Mouse (Mus musculus) MEL (cell line): ENCODE measurements at regions not wholly inside any gene's neighbourhood (a gene's known extent, or its start where the extent isn't known, plus 50 kb on each side); places are given as distances from the start of the nearest gene placed in this dataset.

Experiments used
- DNase-seq: peaks from one replicate; pipeline ENCODE4 v3.0.0; 2011; ENCODE audit warnings: low read depth, low spot score
- H3K27ac ChIP-seq: 2 replicates; pipeline ENCODE4 v1.5.1; 2012; ENCODE audit warnings: low read depth, mild to moderate bottlenecking, control low read depth, low read length, moderate library complexity; ENCODE audit not compliant: control insufficient read depth
- H3K27me3 ChIP-seq, 2 experiments: fragments of 150-350 bp in 1 of 2; sonication (generic) in 1 of 2; 2 replicates each; pipeline ENCODE4 v1.6.1; 2012; ENCODE audit warnings: low read length in 2 of 2, mild to moderate bottlenecking in 2 of 2, improper control_type of control experiment in 1 of 2, moderate library complexity in 1 of 2; ENCODE audit not compliant: insufficient read depth in 2 of 2, control insufficient read depth in 1 of 2
- H3K36me3 ChIP-seq, 2 experiments: 2 replicates each; pipeline ENCODE4 v1.6.1; 2012 to 2014; ENCODE audit warnings: low read length in 2 of 2, improper control_type of control experiment in 1 of 2, inconsistent platforms in 1 of 2, mild to moderate bottlenecking in 1 of 2; ENCODE audit not compliant: insufficient read depth in 2 of 2, control insufficient read depth in 1 of 2
- H3K4me1 ChIP-seq, 2 experiments: fragments of 150-350 bp in 1 of 2; sonication (generic) in 1 of 2; 2 replicates each; pipeline ENCODE4 v1.6.1; 2012; ENCODE audit warnings: low read length in 2 of 2, improper control_type of control experiment in 1 of 2, mild to moderate bottlenecking in 1 of 2; ENCODE audit not compliant: insufficient read depth in 2 of 2, control insufficient read depth in 1 of 2
- H3K4me3 ChIP-seq, 2 experiments: fragments of 150-350 bp in 1 of 2; sonication (generic) in 1 of 2; 2 replicates each; pipeline ENCODE4 v1.5.1; 2012; ENCODE audit warnings: low read depth in 2 of 2, low read length in 2 of 2, mild to moderate bottlenecking in 2 of 2, moderate library complexity in 2 of 2, control low read depth in 1 of 2, improper control_type of control experiment in 1 of 2; ENCODE audit not compliant: control insufficient read depth in 1 of 2, insufficient read depth in 1 of 2
- H3K79me2 ChIP-seq: 2 replicates; pipeline ENCODE4 v1.6.1; 2012; ENCODE audit warnings: mild to moderate bottlenecking, low read length, moderate library complexity; ENCODE audit not compliant: control insufficient read depth, poor library complexity, insufficient read depth
- H3K9ac ChIP-seq: 2 replicates; pipeline ENCODE4 v1.6.1; 2012; ENCODE audit warnings: low read depth, mild to moderate bottlenecking, control low read depth, low read length, moderate library complexity; ENCODE audit not compliant: control insufficient read depth, poor library complexity, severe bottlenecking
- H3K9me3 ChIP-seq: fragments of 150-350 bp; sonication (generic); replicated peaks from 2 replicates; pipeline ENCODE4 v1.6.1; 2012; ENCODE audit warnings: mild to moderate bottlenecking, low read length, improper control_type of control experiment, moderate library complexity; ENCODE audit not compliant: insufficient read depth
- CHD1 ChIP-seq: IDR thresholded peaks from 2 replicates; pipeline ENCODE4 v1.6.1; 2012; ENCODE audit warnings: low read depth, mild to moderate bottlenecking, inconsistent platforms, low read length, improper control_type of control experiment
- CHD2 ChIP-seq: IDR thresholded peaks from 2 replicates; pipeline ENCODE4 v1.6.1; 2011; ENCODE audit warnings: low read length, improper control_type of control experiment
- CTCF ChIP-seq, 3 experiments: IDR thresholded peaks in 2 of 3; conservative IDR thresholded peaks in 1 of 3; 2 replicates each; pipeline ENCODE4 v1.5.1; 2011 to 2012; ENCODE audit warnings: low read length in 3 of 3, low read depth in 2 of 3, mild to moderate bottlenecking in 2 of 3, improper control_type of control experiment in 1 of 3, inconsistent platforms in 1 of 3, mixed read lengths in 1 of 3, moderate library complexity in 1 of 3; ENCODE audit not compliant: control insufficient read depth in 1 of 3, insufficient read depth in 1 of 3, poor library complexity in 1 of 3, severe bottlenecking in 1 of 3
- E2F4 ChIP-seq: IDR thresholded peaks from 2 replicates; pipeline ENCODE4 v1.6.1; 2011; ENCODE audit warnings: low read depth, low read length, improper control_type of control experiment, borderline replicate concordance
- ELF1 ChIP-seq: IDR thresholded peaks from 2 replicates; pipeline ENCODE4 v1.6.1; 2014; ENCODE audit warnings: low read depth, mild to moderate bottlenecking, inconsistent platforms, low read length, improper control_type of control experiment, moderate library complexity
- ETS1 ChIP-seq: IDR thresholded peaks from 2 replicates; pipeline ENCODE4 v1.6.1; 2012; ENCODE audit warnings: low read depth, mild to moderate bottlenecking, inconsistent platforms, low read length, improper control_type of control experiment, moderate library complexity
- GABPA ChIP-seq: IDR thresholded peaks from 2 replicates; pipeline ENCODE4 v1.6.1; 2012; ENCODE audit warnings: low read depth, mild to moderate bottlenecking, inconsistent platforms, low read length, improper control_type of control experiment, moderate library complexity
- GATA1 ChIP-seq: IDR thresholded peaks from 2 replicates; pipeline ENCODE4 v1.6.1; 2011; ENCODE audit warnings: low read depth, low read length, improper control_type of control experiment
- JUND ChIP-seq: IDR thresholded peaks from 2 replicates; pipeline ENCODE4 v1.6.1; 2011; ENCODE audit warnings: low read depth, mild to moderate bottlenecking, improper control_type of control experiment, low read length
- KAT2A ChIP-seq: conservative IDR thresholded peaks from 2 replicates; pipeline ENCODE4 v1.6.1; 2012; ENCODE audit warnings: low read depth, low read length, improper control_type of control experiment, inconsistent platforms
- MAX ChIP-seq: IDR thresholded peaks from 2 replicates; pipeline ENCODE4 v1.6.1; 2011; ENCODE audit warnings: low read length, improper control_type of control experiment
- MAZ ChIP-seq: IDR thresholded peaks from 2 replicates; pipeline ENCODE4 v1.6.1; 2012; ENCODE audit warnings: low read depth, mild to moderate bottlenecking, inconsistent platforms, low read length, improper control_type of control experiment
- MEF2A ChIP-seq: IDR thresholded peaks from 2 replicates; pipeline ENCODE4 v1.6.1; 2014; ENCODE audit warnings: low read depth, mild to moderate bottlenecking, inconsistent platforms, low read length, improper control_type of control experiment; ENCODE audit not compliant: poor library complexity, insufficient replicate concordance, severe bottlenecking; ENCODE audit errors: extremely low read depth
- MXI1 ChIP-seq: IDR thresholded peaks from 2 replicates; pipeline ENCODE4 v1.6.1; 2011; ENCODE audit warnings: mild to moderate bottlenecking, low read depth, low read length, improper control_type of control experiment
- MYB ChIP-seq: IDR thresholded peaks from 2 replicates; pipeline ENCODE4 v1.6.1; 2011; ENCODE audit warnings: mild to moderate bottlenecking, low read depth, low read length, improper control_type of control experiment
- MYC ChIP-seq: IDR thresholded peaks from 2 replicates; pipeline ENCODE4 v1.6.1; 2011; ENCODE audit warnings: low read depth, mild to moderate bottlenecking, low read length, improper control_type of control experiment, moderate library complexity
- NELFE ChIP-seq: IDR thresholded peaks from 2 replicates; pipeline ENCODE4 v1.6.1; 2011; ENCODE audit warnings: low read depth, low read length, improper control_type of control experiment
- NRF1 ChIP-seq: IDR thresholded peaks from 2 replicates; pipeline ENCODE4 v1.6.1; 2014; ENCODE audit warnings: low read depth, mild to moderate bottlenecking, inconsistent platforms, low read length, improper control_type of control experiment, moderate library complexity; ENCODE audit not compliant: poor library complexity, insufficient read depth, severe bottlenecking
- POLR2A ChIP-seq, 2 experiments: IDR thresholded peaks; 2 replicates each; pipeline ENCODE4 v1.6.1; 2011 to 2012; ENCODE audit warnings: low read length in 2 of 2, mild to moderate bottlenecking in 2 of 2, control low read depth in 1 of 2, improper control_type of control experiment in 1 of 2, low read depth in 1 of 2, moderate library complexity in 1 of 2; ENCODE audit not compliant: control insufficient read depth in 1 of 2, insufficient read depth in 1 of 2, poor library complexity in 1 of 2
- POLR2AphosphoS5 ChIP-seq: IDR thresholded peaks from 2 replicates; pipeline ENCODE4 v1.6.1; 2012; ENCODE audit warnings: low read depth, borderline replicate concordance, mild to moderate bottlenecking, inconsistent platforms, low read length, moderate library complexity, mixed read lengths
- RAD21 ChIP-seq: IDR thresholded peaks from 2 replicates; pipeline ENCODE4 v1.6.1; 2011; ENCODE audit warnings: mild to moderate bottlenecking, low read depth, low read length, improper control_type of control experiment
- RCOR1 ChIP-seq: IDR thresholded peaks from 2 replicates; pipeline ENCODE4 v1.6.1; 2012; ENCODE audit warnings: low read depth, mild to moderate bottlenecking, inconsistent platforms, low read length, improper control_type of control experiment
- SIN3A ChIP-seq: IDR thresholded peaks from 2 replicates; pipeline ENCODE4 v1.6.1; 2012; ENCODE audit warnings: low read length, improper control_type of control experiment, inconsistent platforms
- TAL1 ChIP-seq: IDR thresholded peaks from 2 replicates; pipeline ENCODE4 v1.6.1; 2012; ENCODE audit warnings: mild to moderate bottlenecking, inconsistent platforms, low read length, moderate library complexity, mixed read lengths
- TCF12 ChIP-seq: IDR thresholded peaks from 2 replicates; pipeline ENCODE4 v1.6.1; 2014; ENCODE audit warnings: low read depth, mild to moderate bottlenecking, inconsistent platforms, low read length, improper control_type of control experiment, moderate library complexity
- USF2 ChIP-seq, 2 experiments: IDR thresholded peaks; 2 replicates each; pipeline ENCODE4 v1.6.1; 2011 to 2012; ENCODE audit warnings: improper control_type of control experiment in 2 of 2, low read length in 2 of 2, borderline replicate concordance in 1 of 2, inconsistent platforms in 1 of 2, low read depth in 1 of 2, mild to moderate bottlenecking in 1 of 2; ENCODE audit not compliant: insufficient read depth in 1 of 2
- ZC3H11A ChIP-seq: IDR thresholded peaks from 2 replicates; pipeline ENCODE4 v1.6.1; 2012; ENCODE audit warnings: low read depth, mild to moderate bottlenecking, inconsistent platforms, low read length, improper control_type of control experiment
- ZNF384 ChIP-seq: IDR thresholded peaks from 2 replicates; pipeline ENCODE4 v1.6.1; 2012; ENCODE audit warnings: low read depth, mild to moderate bottlenecking, inconsistent platforms, low read length, improper control_type of control experiment

- H3K79me2 ChIP-seq: no peaks in the 10 kb centered on the region
- no peak for DNase-seq
- H3K27me3 ChIP-seq: no peaks in the 10 kb centered on the region
- H3K9ac ChIP-seq: no peak overlapping the region
- no peaks in the 10 kb centered on the region for H3K4me1 ChIP-seq
- no peaks in the 10 kb centered on the region for H3K36me3 ChIP-seq
- no peak overlapping the region for H3K27ac ChIP-seq
- H3K9me3 ChIP-seq: no peaks in the 10 kb centered on the region
- H3K4me3 ChIP-seq: no peak overlapping the region
- TF ChIP-seq MYB (no peak), NRF1 (no peak), MAZ (no peak), MEF2A (no peak), POLR2AphosphoS5 (no peak), RAD21 (no peak), MXI1 (no peak), ZC3H11A (no peak), MYC (no peak), KAT2A (no peak), TAL1 (no peak)
- TF ChIP-seq, all 39 proteins: peak for 0
Measured at GRCm38 (mm10) chr10:68373875-68374274, 95.3 kb upstream of the Arid5b start.

GRCm38 (mm10) chr10:68371785-68372184 is 93.2 kb upstream of the Arid5b start:
- no peaks in the 10 kb centered on the region for H3K79me2 ChIP-seq
- no peak for TF ChIP-seq MXI1
- no peak for TF ChIP-seq JUND
- H3K27me3 ChIP-seq: no peaks in the 10 kb centered on the region
- H3K27ac ChIP-seq: no peak overlapping the region
- H3K4me1 ChIP-seq: no peaks in the 10 kb centered on the region
- H3K36me3 ChIP-seq: no peaks in the 10 kb centered on the region
- no peak for DNase-seq
- H3K4me3 ChIP-seq: no peak overlapping the region
- no peak overlapping the region for H3K9ac ChIP-seq
- H3K9me3 ChIP-seq: no peaks in the 10 kb centered on the region

DNA sequence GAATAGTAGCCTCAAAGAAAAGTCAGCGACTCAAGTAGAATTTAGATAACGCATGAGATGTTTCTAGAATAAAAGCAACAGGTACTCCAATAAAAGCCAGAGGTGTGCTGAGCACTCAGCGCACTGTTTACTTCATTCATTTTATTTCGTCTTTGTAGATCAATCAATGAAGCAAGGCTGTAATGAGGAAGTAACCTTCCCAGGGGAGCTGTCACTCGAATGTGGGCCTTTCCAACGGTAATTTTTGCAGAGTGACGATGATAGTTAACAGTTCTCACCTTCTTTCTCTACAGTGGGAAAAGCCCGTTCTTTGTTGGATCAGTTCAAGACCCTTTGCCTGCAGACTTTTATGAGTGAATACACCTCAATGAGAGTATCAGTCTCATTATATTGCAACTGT is 92.4 kb upstream of the Arid5b start:
- H3K9ac ChIP-seq: no peak overlapping the region
- no peaks in the 10 kb centered on the region for H3K79me2 ChIP-seq
- H3K27ac ChIP-seq: no peak overlapping the region
- H3K4me1 ChIP-seq: no peaks in the 10 kb centered on the region
- H3K9me3 ChIP-seq: no peaks in the 10 kb centered on the region
- H3K36me3 ChIP-seq: no peaks in the 10 kb centered on the region
- H3K4me3 ChIP-seq: no peak overlapping the region
- no peak for DNase-seq
- TF ChIP-seq TCF12 (no peak), GATA1 (no peak), SIN3A (no peak), RCOR1 (no peak), CTCF (IDR thresholded peaks at IDR 0.05 in 2 of 3, conservative IDR thresholded peaks at IDR 0.05 in 1 of 3; ENCODE audit: control insufficient read depth in 1 of 3, insufficient read depth in 1 of 3, low read depth in 2 of 3, low read length in 3 of 3, poor library complexity in 1 of 3, severe bottlenecking in 1 of 3) (no peak), MAZ (no peak), MAX (no peak), ETS1 (no peak), CHD2 (no peak), ZC3H11A (no peak), ELF1 (no peak), NELFE (no peak), ZNF384 (no peak), GABPA (no peak), USF2 (IDR thresholded peaks at IDR 0.05; ENCODE audit: borderline replicate concordance in 1 of 2, insufficient read depth in 1 of 2, low read depth in 1 of 2, low read length in 2 of 2) (no peak), CHD1 (no peak), POLR2A (IDR thresholded peaks at IDR 0.05; ENCODE audit: control insufficient read depth in 1 of 2, insufficient read depth in 1 of 2, low read depth in 1 of 2, low read length in 2 of 2, poor library complexity in 1 of 2) (no peak), E2F4 (no peak)
- no peaks in the 10 kb centered on the region for H3K27me3 ChIP-seq
